Mouse (Mus musculus) heart, postnatal 0 days (tissue): ENCODE results near the gene Epha2. TPM values are rescaled to one million over a fixed set of nuclear protein-coding genes. Genes with fewer than 3 reads are reported as not detected.

ENCODE experiments used
- ATAC-seq: fragments of 200-750 bp; cut with Nextera tagmentation; 2 replicates; pipeline ENCODE4 v1.8.0; 2017; ENCODE audit warnings: low read depth, moderate number of reproducible peaks, moderate library complexity; ENCODE audit not compliant: insufficient read depth
- DNase-seq: peaks from one replicate; pipeline ENCODE4 v3.0.0-alpha.2; 2016; ENCODE audit warnings: low spot score
- H3K27ac ChIP-seq: fragments of 300-500 bp; sonication (generic); 2 replicates; pipeline ENCODE4 v1.5.1; 2014; ENCODE audit warnings: low read depth, mild to moderate bottlenecking
- H3K27me3 ChIP-seq: fragments of 300-500 bp; sonication (generic); 2 replicates; pipeline ENCODE4 v1.6.1; 2014; ENCODE audit warnings: low read length, mixed read lengths; ENCODE audit not compliant: control insufficient read depth, insufficient read depth
- H3K36me3 ChIP-seq: fragments of 300-500 bp; sonication (generic); replicated peaks from 2 replicates; pipeline ENCODE4 v1.6.1; 2014; ENCODE audit warnings: low read length, mixed read lengths; ENCODE audit not compliant: control insufficient read depth, insufficient read depth
- H3K4me1 ChIP-seq: fragments of 300-500 bp; sonication (generic); 2 replicates; pipeline ENCODE4 v1.6.1; 2014; ENCODE audit warnings: antibody characterized with exemption; ENCODE audit not compliant: control insufficient read depth, insufficient read depth
- H3K4me2 ChIP-seq: fragments of 300-500 bp; sonication (generic); 2 replicates; pipeline ENCODE4 v1.6.1; 2014; ENCODE audit warnings: low read depth, mild to moderate bottlenecking, low read length, moderate library complexity
- H3K4me3 ChIP-seq: fragments of 300-500 bp; sonication (generic); 2 replicates; pipeline ENCODE4 v1.5.1; 2014; ENCODE audit warnings: low read depth, low read length
- H3K9ac ChIP-seq: fragments of 300-500 bp; sonication (generic); replicated peaks from 2 replicates; pipeline ENCODE4 v1.6.1; 2014; ENCODE audit warnings: low read depth, low read length, mixed read lengths
- H3K9me3 ChIP-seq: fragments of 300-500 bp; sonication (generic); replicated peaks from 2 replicates; pipeline ENCODE4 v1.6.1; 2016; ENCODE audit warnings: low read length; ENCODE audit not compliant: control insufficient read depth
- CTCF ChIP-seq: IDR thresholded peaks from 2 replicates; pipeline ENCODE4 v1.5.1; 2016; ENCODE audit warnings: antibody characterized with exemption, control low read depth, low read depth
- EP300 ChIP-seq: IDR thresholded peaks from 2 replicates; pipeline ENCODE4 v1.6.1; 2016; ENCODE audit warnings: antibody characterized with exemption, low read depth
- WGBS: fragments of 180-500 bp; shearing (Covaris S2); extraction: QIAGEN DNeasy Blood & Tissue Kit; methylation state at CpG from one replicate; pipeline ENCODE4 v1.1.7; 2014; 5-methylcytosine and 5-hydroxymethylcytosine counted together
- polyA plus RNA-seq: library from polyadenylated mRNA; unstranded; fragments of >200 nt; fragmentation: Nextera tagmentation; extraction: Ambion mirVana; gene quantifications from 2 replicates; pipeline ENCODE4 v1.2.1, GENCODE M21; 2015
- total RNA-seq: library from RNA; depleted of rRNA; stranded (reverse); fragments of >200 nt; gene quantifications from 2 replicates; pipeline ENCODE4 v1.2.3, GENCODE M21; 2014; ENCODE audit warnings: low replicate concordance

Gene Epha2
- total and polyA plus RNA-seq, 2 experiments from 2014 or later = 1.4 to 11.7 TPM

DNA sequence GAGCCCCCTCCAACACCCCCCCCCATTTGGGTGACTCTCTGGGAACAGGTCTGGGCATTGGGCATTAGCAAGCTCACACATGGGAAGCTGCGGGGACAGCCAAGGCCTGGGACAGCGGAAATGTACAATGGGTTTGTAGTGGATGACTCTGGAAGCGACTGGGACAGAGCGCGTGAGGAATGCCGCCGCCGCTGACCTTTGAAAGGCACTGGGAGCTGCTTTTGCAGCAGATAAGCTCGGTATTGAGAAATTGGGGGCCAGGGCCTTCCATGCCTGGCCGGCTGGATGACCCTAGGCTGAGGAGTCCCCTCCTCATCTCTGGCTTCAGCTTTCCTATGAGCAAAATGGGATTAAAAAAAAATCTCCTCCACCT lies 8.7 kb downstream of the Epha2 start:
- Histone ChIP-seq H3K9ac (0 out of 2 replicates have a peak overlapping the region, but pooled peaks have one; percentile 9), H3K36me3 (0 out of 2 replicates have a peak, but pooled peaks cover 4% of the 10 kb centered on the region), H3K4me1 (peaks cover 44% of the 10 kb centered on the region), H3K27me3 (no peaks in the 10 kb centered on the region), H3K4me2 (peak overlapping the region; percentile 41), H3K4me3 (no peak overlapping the region), H3K27ac (peak overlapping the region; percentile 85), H3K9me3 (no peaks in the 10 kb centered on the region)
- DNase-seq (peak; percentile 65), ATAC-seq (peak; percentile 61)
- TF ChIP-seq EP300 (no peak), CTCF (no peak)
- WGBS = 5% methylated on average over 10 of the region's 10 CpGs

GRCm38 (mm10) chr4:141310191-141310606 lies 9.2 kb downstream of the Epha2 start:
- TF ChIP-seq CTCF (no peak), EP300 (peak; percentile 35; the same call in 1 of the 2 replicates)
- Histone ChIP-seq H3K9me3 (no peaks in the 10 kb centered on the region), H3K36me3 (0 out of 2 replicates have a peak, but pooled peaks cover 4% of the 10 kb centered on the region), H3K4me3 (no peak overlapping the region), H3K4me1 (peaks cover 44% of the 10 kb centered on the region), H3K27me3 (no peaks in the 10 kb centered on the region), H3K27ac (peak overlapping the region; percentile 85), H3K9ac (0 out of 2 replicates have a peak overlapping the region, but pooled peaks have one; percentile 9), H3K4me2 (peak overlapping the region; percentile 41)
- peak; percentile 86 for ATAC-seq
- peak; percentile 90 for DNase-seq
- 5% methylated on average over 8 of the region's 8 CpGs for WGBS

DNA sequence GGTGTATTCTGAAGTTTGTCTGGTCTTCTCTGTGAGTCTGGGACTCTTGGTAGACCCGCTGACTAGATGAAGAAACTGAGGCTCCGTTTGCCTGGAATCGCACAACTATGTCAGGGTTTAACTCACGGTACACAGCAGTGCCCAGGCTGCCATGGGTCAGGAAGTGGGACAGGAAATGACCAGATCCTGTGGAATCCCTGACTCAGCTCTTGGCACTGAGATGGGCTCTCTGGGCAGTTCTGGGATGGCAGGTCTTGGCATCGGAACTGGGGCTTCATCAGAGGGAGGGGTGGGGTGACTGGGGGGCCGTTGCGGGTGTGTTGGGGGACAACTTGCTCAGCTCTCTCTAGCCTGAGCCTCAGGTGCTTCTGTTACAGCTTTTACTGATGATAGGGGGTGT lies 10.0 kb downstream of the Epha2 start:
- DNase-seq = no peak
- peak; percentile 10; the same call in 1 of the 2 replicates for ATAC-seq
- H3K4me3 ChIP-seq = no peak overlapping the region
- peaks cover 44% of the 10 kb centered on the region for H3K4me1 ChIP-seq
- 57% methylated on average over 7 of the region's 7 CpGs for WGBS
- H3K27me3 ChIP-seq = no peaks in the 10 kb centered on the region
- H3K9me3 ChIP-seq = no peaks in the 10 kb centered on the region
- H3K4me2 ChIP-seq = no peak overlapping the region
- H3K36me3 ChIP-seq = 0 out of 2 replicates have a peak, but pooled peaks cover 4% of the 10 kb centered on the region
- H3K9ac ChIP-seq = no peak overlapping the region
- TF ChIP-seq EP300 = no peak
- no peak for TF ChIP-seq CTCF
- peak overlapping the region; percentile 85 for H3K27ac ChIP-seq

- DNase-seq (no peak), ATAC-seq (no peak)
- no peak overlapping the region for H3K4me3 ChIP-seq
- H3K27me3 ChIP-seq = no peaks in the 10 kb centered on the region
- no peak overlapping the region for H3K4me2 ChIP-seq
- H3K27ac ChIP-seq = peak overlapping the region; percentile 5; the same call in 1 of the 2 replicates
- TF ChIP-seq CTCF = no peak
- TF ChIP-seq EP300 = no peak
- 53% methylated on average over 6 of the region's 6 CpGs for WGBS
- 0 out of 2 replicates have a peak, but pooled peaks cover 4% of the 10 kb centered on the region for H3K36me3 ChIP-seq
- no peaks in the 10 kb centered on the region for H3K9me3 ChIP-seq
- H3K4me1 ChIP-seq = peaks cover 44% of the 10 kb centered on the region
- H3K9ac ChIP-seq = no peak overlapping the region
Observed at GRCm38 (mm10) chr4:141311506-141311905, 10.5 kb downstream of the Epha2 start.

- H3K4me2 ChIP-seq = no peak overlapping the region
- WGBS = 53% methylated on average over 2 of the region's 2 CpGs
- peak overlapping the region; percentile 5; the same call in 1 of the 2 replicates for H3K27ac ChIP-seq
- no peak for TF ChIP-seq CTCF
- TF ChIP-seq EP300 = no peak
- DNase-seq (no peak), ATAC-seq (no peak)
- 0 out of 2 replicates have a peak, but pooled peaks cover 4% of the 10 kb centered on the region for H3K36me3 ChIP-seq
- no peaks in the 10 kb centered on the region for H3K27me3 ChIP-seq
- H3K9ac ChIP-seq = no peak overlapping the region
- no peaks in the 10 kb centered on the region for H3K9me3 ChIP-seq
- H3K4me3 ChIP-seq = no peak overlapping the region
- peaks cover 44% of the 10 kb centered on the region for H3K4me1 ChIP-seq
Observed at GRCm38 (mm10) chr4:141311908-141312307, 10.9 kb downstream of the Epha2 start.
